Mouse (Mus musculus): ENCODE measurements around the gene Clcn1. TPM values are rescaled to one million over a fixed set of nuclear protein-coding genes. Genes with fewer than 3 reads are reported as not detected.

Gene Clcn1
- total and polyA plus RNA-seq, 3 experiments = 4.3 to 12.1 (median 4.9) TPM

DNA sequence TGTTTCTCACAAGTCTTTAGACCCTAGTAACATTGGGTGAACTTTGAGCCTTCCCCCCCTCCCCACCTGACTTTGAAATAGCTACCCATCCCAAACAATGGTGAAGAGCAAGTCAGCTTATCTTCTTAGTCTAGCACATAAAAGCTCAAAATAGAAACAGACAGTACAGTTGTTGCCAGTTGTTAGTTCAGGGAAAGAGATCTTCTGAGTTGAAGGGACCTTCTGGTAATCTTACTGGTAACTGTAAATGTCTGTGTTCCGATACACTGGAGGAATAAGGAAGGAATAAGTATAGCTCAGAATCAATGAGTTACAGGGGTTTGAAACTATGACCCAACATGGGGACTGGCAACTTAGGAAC lies 66.0 kb downstream of the Clcn1 start:
- Histone ChIP-seq H3K27ac (peak overlapping the region; percentile 99), H3K4me3 (peak overlapping the region; percentile 78; the same call in 1 of the 2 replicates), H3K79me2 (replicated peaks; ENCODE audit: control insufficient read depth, insufficient read depth, low read length) (no peaks in the 10 kb centered on the region), H3K27me3 (ENCODE audit: control insufficient read depth, insufficient read depth, low read length) (no peaks in the 10 kb centered on the region), H3K4me1 (ENCODE audit: control insufficient read depth, insufficient read depth, low read length) (peaks cover 24% of the 10 kb centered on the region), H3K9ac (ENCODE audit: low read depth, low read length) (peak overlapping the region; percentile 98; the same call in 1 of the 2 replicates), H3K36me3 (ENCODE audit: control insufficient read depth, insufficient read depth, low read length) (peaks cover 26% of the 10 kb centered on the region)
- no peak for DNase-seq
- intact Hi-C loops (cut with DNase I) = loop anchor here (5.0 kb wide), 2 partner anchors 80 to 190 kb away; partner anchors contain the start of gene Tas2r126
- TF ChIP-seq CTCF (IDR thresholded peaks at IDR 0.05) (no peak), POLR2A (IDR thresholded peaks at IDR 0.05; ENCODE audit: insufficient read depth, low read depth, low read length) (no peak), EP300 (IDR thresholded peaks at IDR 0.05; ENCODE audit: insufficient read depth, low read depth, low read length) (no peak)
- 80% methylated on average over 1 of the region's 1 CpGs for WGBS

DNA sequence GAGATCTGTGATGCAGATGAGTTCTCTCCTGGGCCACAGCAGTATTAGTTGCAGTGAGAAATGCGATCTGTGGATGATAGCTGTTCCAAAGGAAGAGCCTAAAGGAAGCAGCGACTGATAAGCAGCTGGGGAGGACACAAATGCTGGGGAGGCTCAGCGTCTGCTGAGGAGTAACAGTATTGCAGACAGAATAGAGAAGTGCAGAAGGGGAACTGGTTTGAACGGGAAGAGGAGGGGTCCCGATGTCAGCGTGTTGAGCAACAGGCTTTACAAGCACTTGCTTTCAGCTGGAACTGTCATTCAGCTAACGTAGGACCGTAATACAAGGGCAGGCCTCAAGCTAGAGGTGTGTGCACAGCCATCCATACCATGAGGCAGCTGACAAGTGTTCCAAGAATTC lies 66.7 kb downstream of the Clcn1 start:
- peak overlapping the region; percentile 17 for H3K4me3 ChIP-seq
- H3K79me2 ChIP-seq (replicated peaks; ENCODE audit: control insufficient read depth, insufficient read depth, low read length) = no peaks in the 10 kb centered on the region
- 37% methylated on average over 8 of the region's 8 CpGs for WGBS
- peak overlapping the region; percentile 99 for H3K27ac ChIP-seq
- H3K4me1 ChIP-seq (ENCODE audit: control insufficient read depth, insufficient read depth, low read length) = peaks cover 30% of the 10 kb centered on the region
- TF ChIP-seq CTCF (IDR thresholded peaks at IDR 0.05) = no peak
- TF ChIP-seq EP300 (IDR thresholded peaks at IDR 0.05; ENCODE audit: insufficient read depth, low read depth, low read length) = no peak
- TF ChIP-seq POLR2A (IDR thresholded peaks at IDR 0.05; ENCODE audit: insufficient read depth, low read depth, low read length) = peak; percentile 34; the same call in 1 of the 2 replicates
- H3K36me3 ChIP-seq (ENCODE audit: control insufficient read depth, insufficient read depth, low read length) = peaks cover 26% of the 10 kb centered on the region
- peak in 1 of 2 experiments; percentile 39 for DNase-seq
- H3K9ac ChIP-seq (ENCODE audit: low read depth, low read length) = peak overlapping the region; percentile 14; the same call in 1 of the 2 replicates
- intact Hi-C loops (cut with DNase I) = loop anchor here (5.0 kb wide), 2 partner anchors 79 to 189 kb away; partner anchors contain the start of gene Tas2r126
- H3K27me3 ChIP-seq (ENCODE audit: control insufficient read depth, insufficient read depth, low read length) = no peaks in the 10 kb centered on the region

DNA sequence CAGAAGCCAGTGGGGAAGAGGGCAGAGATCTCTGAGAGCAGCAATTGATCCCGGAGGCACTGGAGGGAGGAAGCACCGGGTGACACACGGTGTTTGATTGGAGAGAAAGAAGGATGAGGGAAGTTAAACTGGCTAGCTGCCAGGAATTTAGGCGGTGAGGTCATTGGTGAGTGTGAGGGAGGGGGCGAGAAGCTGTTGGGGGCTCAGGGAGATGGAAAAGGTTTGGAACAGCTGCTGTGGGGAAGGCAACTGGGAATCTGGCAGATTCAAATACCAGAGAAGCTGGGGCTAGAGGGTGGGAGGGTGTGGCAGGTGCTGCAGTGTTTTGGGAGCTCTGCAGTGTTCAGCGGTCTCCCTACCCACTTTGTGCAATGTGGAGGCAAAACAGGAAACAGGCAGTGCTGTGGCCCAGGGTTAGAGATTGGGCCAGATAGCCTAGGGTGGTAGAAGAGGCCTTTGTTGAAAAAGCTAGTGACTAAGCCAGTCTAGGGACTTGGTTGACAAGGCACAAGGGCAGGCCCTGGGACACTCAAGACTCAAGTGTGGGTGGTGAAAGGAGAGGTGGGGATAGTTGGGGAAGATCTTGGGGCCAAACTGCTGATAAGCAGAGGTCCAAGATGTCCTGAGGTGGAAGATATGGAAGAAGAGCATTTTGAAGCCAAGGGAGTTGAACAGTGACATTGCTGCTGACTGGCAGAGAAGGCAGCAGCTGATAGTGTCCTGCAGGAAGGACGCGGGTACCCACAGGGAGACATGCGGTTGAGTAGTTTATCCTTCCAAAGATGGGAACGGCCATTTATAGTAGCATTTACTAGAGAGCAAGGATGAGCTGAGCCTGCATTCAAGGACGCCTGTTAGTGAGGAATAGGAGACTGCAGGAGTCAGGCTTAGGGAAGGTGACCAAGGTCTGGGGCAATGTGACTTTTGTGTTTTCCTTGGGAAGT lies 67.9 kb downstream of the Clcn1 start:
- Histone ChIP-seq H3K27me3 (ENCODE audit: control insufficient read depth, insufficient read depth, low read length) (no peaks in the 10 kb centered on the region), H3K27ac (peak overlapping the region; percentile 46), H3K4me1 (ENCODE audit: control insufficient read depth, insufficient read depth, low read length) (peaks cover 36% of the 10 kb centered on the region), H3K79me2 (replicated peaks; ENCODE audit: control insufficient read depth, insufficient read depth, low read length) (no peaks in the 10 kb centered on the region), H3K4me3 (no peak overlapping the region; the same call in 1 of the 2 replicates), H3K9ac (ENCODE audit: low read depth, low read length) (peak overlapping the region; percentile 20; the same call in 1 of the 2 replicates), H3K36me3 (ENCODE audit: control insufficient read depth, insufficient read depth, low read length) (peaks cover 31% of the 10 kb centered on the region)
- TF ChIP-seq EP300 (IDR thresholded peaks at IDR 0.05; ENCODE audit: insufficient read depth, low read depth, low read length) = no peak
- DNase-seq = peak in 1 of 2 experiments; percentile 58
- 18% methylated on average over 11 of the region's 11 CpGs for WGBS
- intact Hi-C loops (cut with DNase I) = loop anchor here (5.0 kb wide), 2 partner anchors 78 to 188 kb away; partner anchors contain the start of gene Tas2r126

DNA sequence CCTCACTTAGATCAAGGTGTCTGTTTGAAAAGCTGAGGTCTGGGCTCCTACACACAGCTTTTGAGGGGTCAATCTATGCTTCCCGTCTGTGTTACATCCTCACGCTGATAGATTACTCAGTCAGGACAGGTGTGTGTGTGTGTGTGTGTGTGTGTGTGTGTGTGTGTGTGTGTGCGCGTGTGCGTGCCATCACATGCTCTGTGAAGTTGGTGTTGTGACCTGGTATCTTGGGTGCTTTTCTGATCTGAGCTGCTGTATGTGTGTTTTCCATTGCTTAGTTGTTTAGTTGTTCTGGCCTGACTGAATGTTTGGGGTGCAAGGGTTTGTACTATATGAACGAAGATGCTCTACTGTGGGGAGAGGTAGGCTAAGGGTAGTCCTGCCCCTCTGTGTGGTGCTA lies 68.9 kb downstream of the Clcn1 start:
- H3K27me3 ChIP-seq (ENCODE audit: control insufficient read depth, insufficient read depth, low read length) = no peaks in the 10 kb centered on the region
- H3K4me3 ChIP-seq = no peak overlapping the region
- no peak overlapping the region for H3K27ac ChIP-seq
- intact Hi-C loops (cut with DNase I) = no loop called here
- peaks cover 42% of the 10 kb centered on the region for H3K4me1 ChIP-seq (ENCODE audit: control insufficient read depth, insufficient read depth, low read length)
- DNase-seq = no peak
- TF ChIP-seq POLR2A (IDR thresholded peaks at IDR 0.05; ENCODE audit: insufficient read depth, low read depth, low read length) = 0 out of 2 replicates have a peak, but pooled peaks have one; percentile 13
- no peak for TF ChIP-seq CTCF (IDR thresholded peaks at IDR 0.05)
- no peak for TF ChIP-seq EP300 (IDR thresholded peaks at IDR 0.05; ENCODE audit: insufficient read depth, low read depth, low read length)
- H3K36me3 ChIP-seq (ENCODE audit: control insufficient read depth, insufficient read depth, low read length) = peaks cover 39% of the 10 kb centered on the region
- no peak overlapping the region for H3K9ac ChIP-seq (ENCODE audit: low read depth, low read length)
- no peaks in the 10 kb centered on the region for H3K79me2 ChIP-seq (replicated peaks; ENCODE audit: control insufficient read depth, insufficient read depth, low read length)
- WGBS = 84% methylated on average over 6 of the region's 6 CpGs

DNA sequence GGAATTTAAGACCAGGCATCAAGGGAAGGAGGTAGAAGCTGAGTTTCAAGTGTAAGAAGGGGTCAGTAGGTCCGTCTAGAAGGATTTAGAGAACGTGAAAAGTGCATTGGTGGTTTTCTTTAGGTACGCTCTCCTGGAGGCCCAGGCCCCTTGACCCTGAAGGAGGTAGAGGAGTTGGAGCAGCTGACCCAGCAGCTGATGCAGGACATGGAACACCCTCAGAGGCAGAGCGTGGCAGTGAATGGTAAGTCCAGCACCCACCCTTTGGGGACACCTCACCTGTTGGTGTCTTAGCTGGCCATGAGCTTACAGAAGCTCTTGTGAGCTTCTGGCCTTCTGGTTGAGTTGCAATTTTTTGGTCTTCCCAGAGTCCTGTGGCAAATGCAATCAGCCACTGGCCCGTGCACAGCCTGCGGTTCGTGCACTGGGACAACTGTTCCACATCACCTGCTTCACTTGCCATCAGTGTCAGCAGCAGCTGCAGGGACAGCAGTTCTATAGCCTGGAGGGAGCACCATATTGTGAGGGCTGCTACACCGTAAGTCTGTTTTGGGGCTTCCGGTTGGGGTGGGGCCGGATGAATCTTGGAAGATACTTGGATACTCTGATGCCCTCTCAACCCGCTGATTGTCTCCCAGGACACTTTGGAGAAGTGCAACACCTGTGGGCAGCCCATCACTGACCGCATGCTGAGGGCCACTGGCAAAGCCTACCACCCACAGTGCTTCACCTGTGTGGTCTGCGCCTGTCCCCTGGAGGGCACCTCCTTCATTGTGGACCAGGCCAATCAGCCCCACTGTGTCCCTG lies 69.5 kb downstream of the Clcn1 start:
- 89% methylated on average over 13 of the region's 13 CpGs for WGBS
- H3K36me3 ChIP-seq (ENCODE audit: control insufficient read depth, insufficient read depth, low read length) = peaks cover 41% of the 10 kb centered on the region
- no peaks in the 10 kb centered on the region for H3K27me3 ChIP-seq (ENCODE audit: control insufficient read depth, insufficient read depth, low read length)
- H3K4me1 ChIP-seq (ENCODE audit: control insufficient read depth, insufficient read depth, low read length) = peaks cover 43% of the 10 kb centered on the region
- no peak overlapping the region for H3K9ac ChIP-seq (ENCODE audit: low read depth, low read length)
- no peak overlapping the region for H3K27ac ChIP-seq
- TF ChIP-seq POLR2A (IDR thresholded peaks at IDR 0.05; ENCODE audit: insufficient read depth, low read depth, low read length) = 0 out of 2 replicates have a peak, but pooled peaks have one; percentile 1
- TF ChIP-seq EP300 (IDR thresholded peaks at IDR 0.05; ENCODE audit: insufficient read depth, low read depth, low read length) = no peak
- no peak for TF ChIP-seq CTCF (IDR thresholded peaks at IDR 0.05)
- peak in 1 of 2 experiments; percentile 20 for DNase-seq
- no peaks in the 10 kb centered on the region for H3K79me2 ChIP-seq (replicated peaks; ENCODE audit: control insufficient read depth, insufficient read depth, low read length)
- H3K4me3 ChIP-seq = no peak overlapping the region
- intact Hi-C loops (cut with DNase I) = no loop called here
